Mouse (Mus musculus) heart, postnatal 14 days (tissue): Measurements from ENCODE around the gene Ppp1r21. TPM values are rescaled to one million over a fixed set of nuclear protein-coding genes. Genes with fewer than 3 reads are reported as not detected.

Experiments
- DNase-seq, 2 experiments: peaks; one replicate each; pipeline ENCODE4 v3.0.0; 2021 to 2022
- intact Hi-C: fragments of 180-260 bp; cut with DNase I; formaldehyde crosslinking; loops from one replicate; pipeline ENCODE4 v1.15.1; 2025
- total RNA-seq, 2 experiments: library from RNA; stranded (reverse); gene quantifications; 2 replicates each; pipeline ENCODE4 v1.2.3; 2021

The Ppp1r21 gene
- total RNA-seq, 2 experiments from 2014 or later: 11.4 to 12.3 TPM

GRCm38 (mm10) chr17:88516477-88516876, 13.4 kb upstream of the Ppp1r21 start:
- intact Hi-C loops: no loop called here
- DNase-seq: no peak

- DNase-seq: peak in 1 of 2 experiments; percentile 50
- intact Hi-C loops: loop anchor here (5.0 kb wide), 1 partner anchor 270 kb away; no protein-coding TSS in a partner anchor
Measured at GRCm38 (mm10) chr17:88527781-88528180, 2.1 kb upstream of the Ppp1r21 start.

GRCm38 (mm10) chr17:88530236-88530619, 310 bp downstream of the Ppp1r21 start:
- intact Hi-C loops: loop anchor here (1.0 kb wide), 1 partner anchor 111 kb away; no protein-coding TSS in a partner anchor
- DNase-seq: no peak

- intact Hi-C loops: loop anchor here (1.0 kb wide), 1 partner anchor 111 kb away; no protein-coding TSS in a partner anchor
- DNase-seq: no peak
Measured at GRCm38 (mm10) chr17:88530667-88531066, 749 bp downstream of the Ppp1r21 start.

GRCm38 (mm10) chr17:88531176-88531575, 1.3 kb downstream of the Ppp1r21 start:
- no peak for DNase-seq
- intact Hi-C loops: no loop called here

GRCm38 (mm10) chr17:88537842-88538430, 8.0 kb downstream of the Ppp1r21 start:
- intact Hi-C loops: no loop called here
- DNase-seq: no peak

GRCm38 (mm10) chr17:88542771-88543416, 13.0 kb downstream of the Ppp1r21 start:
- intact Hi-C loops: no loop called here
- DNase-seq: no peak

GRCm38 (mm10) chr17:88543417-88543782, 13.5 kb downstream of the Ppp1r21 start:
- intact Hi-C loops: no loop called here
- DNase-seq: no peak

- no peak for DNase-seq
- intact Hi-C loops: no loop called here
Measured at GRCm38 (mm10) chr17:88545217-88545784, 15.4 kb downstream of the Ppp1r21 start.

GRCm38 (mm10) chr17:88546745-88547144, 16.8 kb downstream of the Ppp1r21 start:
- intact Hi-C loops: no loop called here
- no peak for DNase-seq

- no peak for DNase-seq
- intact Hi-C loops: no loop called here
Measured at GRCm38 (mm10) chr17:88549411-88550191, 19.7 kb downstream of the Ppp1r21 start.

- no peak for DNase-seq
- intact Hi-C loops: no loop called here
Measured at GRCm38 (mm10) chr17:88550351-88550750, 20.4 kb downstream of the Ppp1r21 start.

- no peak for DNase-seq
Measured at GRCm38 (mm10) chr17:88550981-88551940, 21.3 kb downstream of the Ppp1r21 start.

GRCm38 (mm10) chr17:88552556-88552955, 22.6 kb downstream of the Ppp1r21 start:
- DNase-seq: no peak
- intact Hi-C loops: no loop called here

More at GRCm38 (mm10) chr17:88550981-88551940, 21.3 kb downstream of the Ppp1r21 start:
- intact Hi-C loops: no loop called here

GRCm38 (mm10) chr17:88553001-88553449, 23.1 kb downstream of the Ppp1r21 start:
- intact Hi-C loops: no loop called here
- peak in 1 of 2 experiments; percentile 26 for DNase-seq

GRCm38 (mm10) chr17:88553473-88554087, 23.7 kb downstream of the Ppp1r21 start:
- intact Hi-C loops: no loop called here
- DNase-seq: no peak

- DNase-seq: no peak
- intact Hi-C loops: no loop called here
Measured at GRCm38 (mm10) chr17:88556176-88556575, 26.3 kb downstream of the Ppp1r21 start.

GRCm38 (mm10) chr17:88556688-88557087, 26.8 kb downstream of the Ppp1r21 start:
- DNase-seq: no peak
- intact Hi-C loops: no loop called here

GRCm38 (mm10) chr17:88558168-88558842, 28.4 kb downstream of the Ppp1r21 start:
- intact Hi-C loops: loop anchor here (2.0 kb wide), 1 partner anchor 82 kb away; no protein-coding TSS in a partner anchor
- peak; percentile 74 to 86 for DNase-seq
